Mouse (Mus musculus): ENCODE results near the gene Exosc8. TPM values are rescaled to one million over a fixed set of nuclear protein-coding genes. Genes with fewer than 3 reads are reported as not detected.

Gene Exosc8
- total RNA-seq, 2 experiments from 2014 or later: 53.9 to 60.7 TPM

DNA sequence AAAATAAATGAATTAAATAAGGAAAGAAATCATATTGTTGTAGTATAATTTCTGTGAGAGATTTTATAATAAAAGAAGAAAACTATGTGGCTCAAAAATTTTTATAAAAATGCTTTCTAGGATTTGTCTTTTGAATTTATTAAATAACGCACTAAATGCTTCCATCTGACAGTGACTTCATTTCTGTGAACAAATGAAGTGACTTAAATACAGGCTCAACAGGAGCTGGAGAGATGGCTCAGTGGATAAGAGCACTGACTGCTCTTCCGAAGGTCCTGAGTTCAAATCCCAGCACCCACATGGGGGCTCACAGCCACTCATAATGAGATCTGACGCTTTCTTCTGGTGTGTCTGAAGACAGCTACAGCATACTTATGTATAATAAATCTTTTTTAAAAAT is 50.0 kb downstream of the Exosc8 start:
- intact Hi-C loops (cut with DNase I): no loop called here
- no peak for DNase-seq

DNA sequence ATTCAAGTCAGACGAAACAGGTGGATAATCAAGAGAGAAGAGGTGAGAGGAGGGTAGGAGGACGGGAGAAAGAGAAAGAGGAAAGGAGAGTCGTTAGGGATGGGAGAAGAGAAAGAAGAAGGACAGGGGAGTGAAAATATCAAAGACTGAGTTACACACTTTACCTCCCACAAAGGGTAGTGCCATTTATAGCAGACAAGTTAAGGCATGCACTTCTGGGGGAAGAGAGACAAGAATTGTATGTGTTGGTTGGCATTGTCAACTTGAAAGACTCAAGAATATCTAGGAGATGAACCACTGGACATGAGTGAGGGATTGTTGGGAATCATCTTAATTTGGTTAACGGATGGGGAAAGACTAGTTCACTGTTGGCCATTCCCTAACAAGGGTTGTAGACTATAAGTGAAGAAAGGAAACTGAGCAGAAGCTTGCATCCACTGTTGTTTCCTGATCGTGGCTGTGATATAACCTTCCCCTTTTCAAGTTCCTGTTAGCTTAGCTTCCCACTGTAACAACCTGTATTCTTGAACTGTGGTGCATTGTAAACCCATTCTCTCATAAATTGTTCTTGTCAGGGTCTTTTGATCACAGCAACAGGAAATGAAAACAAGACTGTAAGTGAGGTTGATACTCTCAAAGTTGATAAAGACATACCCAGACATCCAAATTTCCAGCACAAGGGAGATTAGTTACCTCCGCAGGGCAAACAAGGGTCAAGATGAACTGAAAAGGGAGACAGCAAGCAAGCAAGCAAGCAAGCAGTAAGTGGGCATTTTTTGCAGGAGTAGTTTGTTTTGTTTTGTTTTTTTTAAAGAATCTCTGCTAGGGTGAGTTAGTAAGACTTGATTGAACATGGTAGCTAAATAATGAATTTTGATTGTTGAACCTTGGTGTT is 53.6 kb downstream of the Exosc8 start:
- no peak for DNase-seq
- intact Hi-C loops (cut with DNase I): no loop called here

Other genes with a start within 250 kb of the Exosc8 start
- gene Supt20, start 42.6 kb downstream of the Exosc8 start, total RNA-seq (2021): 10 to 100 TPM; 72.3 to 75.3 TPM
- not detected for gene Gm21958, start 21.0 kb downstream of the Exosc8 start, total RNA-seq (2021)
- 10 to 100 TPM; 24.5 to 31.4 TPM for gene Alg5, start 146 bp upstream of the Exosc8 start, total RNA-seq (2021)
- gene Smad9, start 20.2 kb upstream of the Exosc8 start, total RNA-seq (2021): 1 to 10 TPM; 2.8 to 3.1 TPM
- 10 to 100 TPM; 53.9 to 60.5 TPM for gene Rfxap, start 72.4 kb upstream of the Exosc8 start, total RNA-seq (2021)
- gene Sertm1, start 180.5 kb upstream of the Exosc8 start, total RNA-seq (2021): 10 to 100 TPM; 32.5 to 39.3 TPM

All from left cerebral cortex, postnatal 4 days (tissue).